Mouse (Mus musculus) embryonic facial prominence, embryonic 12.5 days (tissue): Measurements from ENCODE around the gene Ltbp3. TPM values are rescaled to one million over a fixed set of nuclear protein-coding genes. Genes with fewer than 3 reads are reported as not detected.

Source experiments
- ATAC-seq: fragments of 200-750 bp; cut with Nextera tagmentation; 2 replicates; pipeline ENCODE4 v1.8.0; 2017; ENCODE audit not compliant: insufficient number of reproducible peaks, insufficient read depth, low FRiP score, low TSS enrichment
- H3K27ac ChIP-seq: fragments of 300-500 bp; sonication (generic); 2 replicates; pipeline ENCODE4 v1.5.1; 2016; ENCODE audit warnings: mild to moderate bottlenecking
- H3K27me3 ChIP-seq: fragments of 300-500 bp; sonication (generic); 2 replicates; pipeline ENCODE4 v1.6.1; 2016; ENCODE audit warnings: mild to moderate bottlenecking, moderate library complexity
- H3K36me3 ChIP-seq: fragments of 300-500 bp; sonication (generic); 2 replicates; pipeline ENCODE4 v1.6.1; 2016; ENCODE audit warnings: mild to moderate bottlenecking
- H3K4me1 ChIP-seq: fragments of 300-500 bp; sonication (generic); 2 replicates; pipeline ENCODE4 v1.6.1; 2016
- H3K4me2 ChIP-seq: fragments of 300-500 bp; sonication (generic); replicated peaks from 2 replicates; pipeline ENCODE4 v1.6.1; 2016; ENCODE audit warnings: mild to moderate bottlenecking, moderate library complexity
- H3K4me3 ChIP-seq: fragments of 300-500 bp; sonication (generic); 2 replicates; pipeline ENCODE4 v1.5.1; 2016; ENCODE audit warnings: mild to moderate bottlenecking
- H3K9ac ChIP-seq: fragments of 300-500 bp; sonication (generic); 2 replicates; pipeline ENCODE4 v1.6.1; 2016; ENCODE audit warnings: mild to moderate bottlenecking, moderate library complexity
- H3K9me3 ChIP-seq: fragments of 300-500 bp; sonication (generic); 2 replicates; pipeline ENCODE4 v1.6.1; 2016; ENCODE audit warnings: mild to moderate bottlenecking, moderate library complexity
- WGBS: fragments of 180-500 bp; shearing (Covaris S2); methylation state at CpG from one replicate; pipeline ENCODE4 v1.1.7; 2016; 5-methylcytosine and 5-hydroxymethylcytosine counted together
- polyA plus RNA-seq: library from polyadenylated mRNA; unstranded; fragments of >200 nt; fragmentation: Nextera tagmentation; extraction: Ambion mirVana; gene quantifications from 2 replicates; pipeline ENCODE4 v1.2.1, GENCODE M21; 2016

Ltbp3 gene
- polyA plus RNA-seq, 1 experiment from 2014 or later = 25.3 TPM

- WGBS = 2% methylated on average over 7 of the region's 7 CpGs
- Histone ChIP-seq H3K36me3 (peaks cover 45% of the 10 kb centered on the region), H3K4me3 (peak overlapping the region; percentile 100), H3K27me3 (no peaks in the 10 kb centered on the region), H3K9ac (peak overlapping the region; percentile 99), H3K9me3 (no peaks in the 10 kb centered on the region), H3K27ac (0 out of 2 replicates have a peak overlapping the region, but pooled peaks have one; percentile 19), H3K4me1 (peaks cover 24% of the 10 kb centered on the region), H3K4me2 (peak overlapping the region; percentile 77)
- no peak for ATAC-seq
Observed at GRCm38 (mm10) chr19:5798700-5799479, 58.2 kb downstream of the Ltbp3 start.

GRCm38 (mm10) chr19:5799566-5800349 lies 59.1 kb downstream of the Ltbp3 start:
- Histone ChIP-seq H3K4me2 (peak overlapping the region; percentile 77), H3K27ac (peak overlapping the region; percentile 99), H3K9me3 (no peaks in the 10 kb centered on the region), H3K9ac (peak overlapping the region; percentile 99), H3K27me3 (no peaks in the 10 kb centered on the region), H3K36me3 (peaks cover 44% of the 10 kb centered on the region), H3K4me3 (peak overlapping the region; percentile 100), H3K4me1 (peaks cover 31% of the 10 kb centered on the region)
- under 1% methylated on average over 10 of the region's 10 CpGs for WGBS
- ATAC-seq = no peak

GRCm38 (mm10) chr19:5800350-5800631 lies 59.6 kb downstream of the Ltbp3 start:
- WGBS = 0% methylated on average over 2 of the region's 2 CpGs
- Histone ChIP-seq H3K27me3 (no peaks in the 10 kb centered on the region), H3K27ac (peak overlapping the region; percentile 99), H3K4me3 (peak overlapping the region; percentile 100), H3K9me3 (no peaks in the 10 kb centered on the region), H3K4me2 (peak overlapping the region; percentile 77), H3K36me3 (peaks cover 39% of the 10 kb centered on the region), H3K4me1 (peaks cover 32% of the 10 kb centered on the region), H3K9ac (peak overlapping the region; percentile 99)
- ATAC-seq = no peak

- Histone ChIP-seq H3K4me2 (peak overlapping the region; percentile 77), H3K4me1 (peaks cover 34% of the 10 kb centered on the region), H3K4me3 (peak overlapping the region; percentile 100), H3K9me3 (no peaks in the 10 kb centered on the region), H3K27ac (peak overlapping the region; percentile 99), H3K9ac (peak overlapping the region; percentile 99), H3K36me3 (peaks cover 34% of the 10 kb centered on the region), H3K27me3 (no peaks in the 10 kb centered on the region)
- WGBS = under 1% methylated on average over 19 of the region's 19 CpGs
- no peak for ATAC-seq
Observed at GRCm38 (mm10) chr19:5800632-5801431, 60.1 kb downstream of the Ltbp3 start.

- 7% methylated on average over 3 of the region's 3 CpGs for WGBS
- peaks cover 34% of the 10 kb centered on the region for H3K4me1 ChIP-seq
- H3K9me3 ChIP-seq = no peaks in the 10 kb centered on the region
- H3K27ac ChIP-seq = peak overlapping the region; percentile 99
- peak overlapping the region; percentile 100 for H3K4me3 ChIP-seq
- H3K4me2 ChIP-seq = peak overlapping the region; percentile 77
- H3K36me3 ChIP-seq = peaks cover 28% of the 10 kb centered on the region
- H3K9ac ChIP-seq = peak overlapping the region; percentile 99
- no peaks in the 10 kb centered on the region for H3K27me3 ChIP-seq
- no peak for ATAC-seq
Observed at GRCm38 (mm10) chr19:5801432-5801964, 60.8 kb downstream of the Ltbp3 start.

GRCm38 (mm10) chr19:5802011-5802786 lies 61.5 kb downstream of the Ltbp3 start:
- no peak for ATAC-seq
- under 1% methylated on average over 25 of the region's 25 CpGs for WGBS

GRCm38 (mm10) chr19:5802787-5803040 lies 62.0 kb downstream of the Ltbp3 start:
- peaks cover 31% of the 10 kb centered on the region for H3K4me1 ChIP-seq
- peak overlapping the region; percentile 99 for H3K27ac ChIP-seq
- H3K9ac ChIP-seq = peak overlapping the region; percentile 69; the same call in 1 of the 2 replicates
- H3K4me2 ChIP-seq = peak overlapping the region; percentile 76
- WGBS = 1% methylated on average over 4 of the region's 4 CpGs
- H3K36me3 ChIP-seq = peaks cover 15% of the 10 kb centered on the region
- peak overlapping the region; percentile 100 for H3K4me3 ChIP-seq
- no peaks in the 10 kb centered on the region for H3K9me3 ChIP-seq
- H3K27me3 ChIP-seq = no peaks in the 10 kb centered on the region
- no peak for ATAC-seq

More at GRCm38 (mm10) chr19:5802011-5802786, 61.5 kb downstream of the Ltbp3 start:
- peak overlapping the region; percentile 99 for H3K27ac ChIP-seq
- H3K4me3 ChIP-seq = peak overlapping the region; percentile 100
- H3K36me3 ChIP-seq = peaks cover 21% of the 10 kb centered on the region
- H3K4me2 ChIP-seq = peak overlapping the region; percentile 77
- H3K27me3 ChIP-seq = no peaks in the 10 kb centered on the region
- H3K9ac ChIP-seq = peak overlapping the region; percentile 99
- H3K4me1 ChIP-seq = peaks cover 33% of the 10 kb centered on the region
- no peaks in the 10 kb centered on the region for H3K9me3 ChIP-seq

GRCm38 (mm10) chr19:5803041-5803880 lies 62.6 kb downstream of the Ltbp3 start:
- peak; percentile 96 for ATAC-seq
- Histone ChIP-seq H3K4me1 (peaks cover 31% of the 10 kb centered on the region), H3K4me3 (peak overlapping the region; percentile 100), H3K36me3 (peaks cover 11% of the 10 kb centered on the region; the same call in 1 of the 2 replicates), H3K27ac (peak overlapping the region; percentile 99), H3K27me3 (no peaks in the 10 kb centered on the region), H3K9me3 (no peaks in the 10 kb centered on the region), H3K9ac (peak overlapping the region; percentile 69), H3K4me2 (peak overlapping the region; percentile 76)
- under 1% methylated on average over 67 of the region's 67 CpGs for WGBS

- Histone ChIP-seq H3K27ac (peak overlapping the region; percentile 99), H3K4me1 (peaks cover 34% of the 10 kb centered on the region), H3K9ac (peak overlapping the region; percentile 69), H3K4me2 (peak overlapping the region; percentile 76), H3K9me3 (no peaks in the 10 kb centered on the region), H3K27me3 (no peaks in the 10 kb centered on the region), H3K4me3 (peak overlapping the region; percentile 100), H3K36me3 (peaks cover 7% of the 10 kb centered on the region; the same call in 1 of the 2 replicates)
- ATAC-seq = no peak
- under 1% methylated on average over 16 of the region's 16 CpGs for WGBS
Observed at GRCm38 (mm10) chr19:5803881-5804279, 63.2 kb downstream of the Ltbp3 start.

- H3K4me3 ChIP-seq = no peak overlapping the region
- 0 out of 2 replicates have a peak, but pooled peaks cover 4% of the 10 kb centered on the region for H3K36me3 ChIP-seq
- H3K27ac ChIP-seq = peak overlapping the region; percentile 99
- H3K9ac ChIP-seq = peak overlapping the region; percentile 69
- ATAC-seq = no peak
- H3K4me2 ChIP-seq = peak overlapping the region; percentile 76
- H3K9me3 ChIP-seq = no peaks in the 10 kb centered on the region
- 18% methylated on average over 8 of the region's 8 CpGs for WGBS
- peaks cover 36% of the 10 kb centered on the region for H3K4me1 ChIP-seq
- no peaks in the 10 kb centered on the region for H3K27me3 ChIP-seq
Observed at GRCm38 (mm10) chr19:5804371-5804899, 63.7 kb downstream of the Ltbp3 start.
